Mouse (Mus musculus) skeletal muscle tissue, adult 2 months (tissue): ENCODE data around the gene Olfr1294.

Source experiments
- DNase-seq: peaks from one replicate; pipeline ENCODE4 v3.0.0-alpha.2; 2012; ENCODE audit warnings: low read depth, low spot score

Gene Olfr1294

DNA sequence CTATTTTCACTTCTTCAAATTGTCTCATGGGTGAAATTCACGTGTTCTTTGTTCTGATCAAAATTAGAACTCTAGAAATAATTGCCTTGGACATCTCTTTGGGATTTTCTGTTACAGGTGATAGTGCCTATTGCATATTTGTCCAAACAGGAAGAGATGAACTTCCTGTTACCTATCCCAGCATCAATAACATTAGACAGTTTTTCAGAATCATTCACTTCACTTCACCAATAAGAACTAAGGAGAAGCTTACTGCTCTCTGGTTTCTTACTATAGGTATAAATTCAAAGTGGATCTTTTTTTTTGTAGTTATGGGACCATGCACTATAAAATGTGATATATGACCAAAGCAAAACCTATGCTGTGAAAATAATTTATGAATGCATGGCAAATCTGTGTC lies at the start of gene Olfr1294:
Olfr1294 (minus strand) TSS at position 101 of the 400 bp plus-strand sequence.
- DNase-seq: no peak

DNA sequence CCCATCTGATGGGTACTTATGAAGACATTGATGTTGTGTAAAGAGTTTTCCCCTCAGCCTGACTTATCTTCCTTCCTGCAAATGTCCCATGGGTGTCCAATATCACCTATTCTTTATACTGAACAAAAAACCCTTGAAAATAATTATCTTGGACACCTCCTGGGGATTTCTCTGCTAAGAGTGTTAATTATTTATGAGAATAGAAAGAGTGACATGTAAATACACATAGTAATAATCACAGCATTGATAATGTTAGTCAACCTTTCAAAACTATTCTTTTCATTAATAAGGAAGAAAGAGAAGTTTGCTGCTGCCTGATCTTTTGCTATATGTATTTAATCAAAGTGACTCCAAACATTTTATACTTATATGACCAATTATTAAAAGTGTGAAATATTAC lies 29.5 kb upstream of the Olfr1294 start, which contains the start of gene Olfr1295:
Olfr1295 (minus strand) TSS at position 101 of the 400 bp plus-strand sequence.
- no peak for DNase-seq

DNA sequence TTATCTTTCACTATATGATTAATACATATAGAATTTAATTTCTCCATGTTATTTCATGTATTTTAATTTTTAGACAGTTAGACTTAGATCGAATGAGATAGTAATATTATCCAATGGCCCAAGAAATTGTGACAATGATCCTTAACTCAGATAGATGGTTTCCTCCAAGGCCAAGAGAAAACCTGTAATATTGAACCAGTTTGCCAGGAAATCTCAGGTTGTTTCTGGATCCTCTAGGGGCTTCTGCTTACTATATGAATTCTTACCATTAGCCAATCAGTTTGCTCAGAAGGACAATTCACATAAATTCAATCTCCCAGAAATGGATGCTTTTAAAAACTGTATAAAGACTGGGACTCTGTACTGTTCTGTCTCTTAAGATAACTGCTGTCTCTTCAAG lies 15.2 kb downstream of the Olfr1294 start, which contains the start of gene Olfr1293-ps:
Olfr1293-ps (plus strand) TSS at position 301 of the 400 bp plus-strand sequence.
- no peak for DNase-seq

DNA sequence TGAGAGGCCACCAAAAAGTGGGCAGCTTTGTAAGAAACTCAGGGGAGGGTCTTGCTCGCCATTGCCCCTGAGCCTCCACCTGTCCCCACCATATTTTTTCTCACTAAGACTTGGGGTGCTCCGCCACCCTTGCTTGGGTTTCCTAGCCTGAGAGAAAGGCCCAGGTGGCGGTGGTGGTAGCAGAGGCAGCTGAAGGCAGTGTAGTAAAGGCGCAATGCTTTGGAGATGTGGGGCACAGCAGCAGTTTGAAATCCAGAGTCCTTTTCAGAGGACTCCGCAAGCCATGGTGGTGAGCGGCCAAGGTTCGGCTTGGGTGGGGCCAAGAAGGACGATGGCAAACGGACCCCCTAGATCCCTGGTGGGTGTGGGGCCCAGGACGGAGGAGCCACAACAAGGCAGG lies 22.6 kb downstream of the Olfr1294 start:
- DNase-seq: no peak

DNA sequence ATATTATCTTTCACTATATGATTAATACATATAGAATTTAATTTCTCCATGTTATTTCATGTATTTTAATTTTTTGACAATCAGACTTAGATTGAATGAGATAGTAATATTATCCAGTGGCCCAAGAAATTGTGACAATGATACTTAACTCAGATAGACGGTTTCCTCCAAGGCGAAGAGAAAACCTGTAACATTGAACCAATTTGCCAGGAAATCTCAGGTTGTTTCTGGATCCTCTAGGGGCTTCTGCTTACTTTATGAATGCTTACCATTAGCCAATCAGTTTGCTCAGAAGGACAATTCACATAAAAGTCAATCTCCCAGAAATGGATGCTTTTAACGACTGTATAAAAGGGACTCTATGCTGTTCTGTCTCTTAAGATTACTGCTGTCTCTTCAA lies 43.2 kb downstream of the Olfr1294 start, which contains the start of gene Olfr1291-ps1:
Olfr1291-ps1 (plus strand) TSS at position 301 of the 400 bp plus-strand sequence.
- DNase-seq: no peak

DNA sequence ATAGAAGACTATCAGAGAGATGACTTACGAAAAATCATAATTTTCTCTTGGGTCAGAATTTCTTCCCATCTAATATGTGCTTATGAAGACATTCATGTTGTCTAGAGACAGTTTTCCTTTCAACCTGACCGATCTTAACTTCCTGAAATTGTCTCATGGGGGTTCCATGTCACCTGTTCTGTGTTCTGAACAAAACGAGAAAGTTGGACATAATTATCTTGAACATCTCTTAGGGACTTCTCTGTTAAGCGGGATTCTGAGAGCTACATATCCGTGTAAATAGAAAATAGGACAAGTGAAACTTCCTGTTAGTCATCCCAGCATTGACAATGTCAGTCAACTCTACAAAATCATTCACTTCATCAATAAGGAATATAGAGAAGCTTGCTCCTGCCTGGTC lies 46.4 kb downstream of the Olfr1294 start, which contains the start of gene Olfr1290:
Olfr1290 (minus strand) TSS at position 101 of the 400 bp plus-strand sequence.
- DNase-seq: no peak
